Comparison of ENCODE assay signal across 12 mouse cellular contexts in genomic region chr19:46374477-46375088, GRCm38 (mm10). TPM values are rescaled to one million over a fixed set of nuclear protein-coding genes. Genes with fewer than 3 reads are reported as not detected.
DNase-seq lines count a peak whose midpoint lies in the region; ATAC-seq and TF ChIP-seq lines count a peak whose summit lies in the region.
"Had no signal": no experiment of that assay in that cellular context is flagged by ENCODE, and none has a peak within 500 bp of the region (broad histone marks: within the 10 kb centered on the region; RNA-seq: fewer than 3 reads in every experiment).

No protein-coding gene starts in this region.

- H3K4me2 ChIP-seq in lung, embryonic 16.5 days (ENCODE audit: low read depth, low read length): no peak overlapping the region
- no peak overlapping the region for H3K4me2 ChIP-seq in hindbrain, embryonic 15.5 days
- H3K4me2 ChIP-seq in heart, embryonic 11.5 days: no peak overlapping the region
- H3K4me2 ChIP-seq: embryonic facial prominence, embryonic 12.5 days had no signal

- DNase-seq in cerebellum, adult 9-10 months: peak; percentile 46
- no peak for DNase-seq in cerebellum, adult 8-10 months
- DNase-seq in lung, adult 2 months: no peak
- no peak for DNase-seq in retina, embryonic 14.5 days (ENCODE audit: low spot score)
- DNase-seq: adrenal gland, postnatal 25 days; B cell, adult 2 months; heart, postnatal 36 days had no signal

- no peak overlapping the region for H3K4me3 ChIP-seq in lung, embryonic 16.5 days (ENCODE audit: low read length)
- H3K4me3 ChIP-seq in lung, adult 2 months (replicated peaks; ENCODE audit: extremely low read depth, low read depth, low read length): no peak overlapping the region
- H3K4me3 ChIP-seq in hindbrain, embryonic 15.5 days: no peak overlapping the region
- H3K4me3 ChIP-seq in heart, embryonic 11.5 days (ENCODE audit: low read depth, low read length): no peak overlapping the region
- H3K4me3 ChIP-seq: embryonic facial prominence, embryonic 12.5 days had no signal

- no peak overlapping the region for H3K9ac ChIP-seq in lung, embryonic 16.5 days (ENCODE audit: low read length)
- no peak overlapping the region for H3K9ac ChIP-seq in hindbrain, embryonic 15.5 days
- no peak overlapping the region for H3K9ac ChIP-seq in heart, embryonic 11.5 days (ENCODE audit: low read depth, low read length)
- H3K9ac ChIP-seq: embryonic facial prominence, embryonic 12.5 days had no signal

- H3K4me1 ChIP-seq in lung, embryonic 16.5 days (replicated peaks; ENCODE audit: control insufficient read depth, insufficient read depth, low read length): peaks cover 5% of the 10 kb centered on the region; the same call in 1 of the 2 replicates
- peaks cover 4% of the 10 kb centered on the region; the same call in 1 of the 2 replicates for H3K4me1 ChIP-seq in lung, adult 2 months (ENCODE audit: control insufficient read depth, insufficient read depth, low read length)
- H3K4me1 ChIP-seq in hindbrain, embryonic 15.5 days (replicated peaks): 0 out of 2 replicates have a peak, but pooled peaks cover 5% of the 10 kb centered on the region
- H3K4me1 ChIP-seq in heart, embryonic 11.5 days (ENCODE audit: control insufficient read depth, insufficient read depth, low read length): peaks cover 3% of the 10 kb centered on the region; the same call in 1 of the 2 replicates
- H3K4me1 ChIP-seq: embryonic facial prominence, embryonic 12.5 days had no signal

- 44% methylated on average over 21 of the region's 21 CpGs for WGBS in lung, embryonic 16.5 days
- WGBS in lung, adult 2 months: 52% methylated on average over 21 of the region's 21 CpGs
- 42% methylated on average over 21 of the region's 21 CpGs for WGBS in hindbrain, embryonic 15.5 days
- 54% methylated on average over 21 of the region's 21 CpGs for WGBS in heart, embryonic 11.5 days (ENCODE audit: insufficient replicate concordance)

- TF ChIP-seq POLR2A in lung, adult 2 months (IDR thresholded peaks at IDR 0.05; ENCODE audit: borderline replicate concordance, extremely low read depth, low read depth, low read length): no peak

- H3K9me3 ChIP-seq in lung, embryonic 16.5 days (ENCODE audit: control insufficient read depth, low read length): no peaks in the 10 kb centered on the region
- H3K9me3 ChIP-seq in hindbrain, embryonic 15.5 days: no peaks in the 10 kb centered on the region
- H3K9me3 ChIP-seq in heart, embryonic 11.5 days (replicated peaks; ENCODE audit: control insufficient read depth, low read length): no peaks in the 10 kb centered on the region
- H3K9me3 ChIP-seq: embryonic facial prominence, embryonic 12.5 days had no signal

- H3K27me3 ChIP-seq in lung, embryonic 16.5 days (ENCODE audit: control insufficient read depth, insufficient read depth, low read depth, low read length): no peaks in the 10 kb centered on the region
- no peaks in the 10 kb centered on the region for H3K27me3 ChIP-seq in hindbrain, embryonic 15.5 days
- no peaks in the 10 kb centered on the region for H3K27me3 ChIP-seq in heart, embryonic 11.5 days (ENCODE audit: control insufficient read depth, insufficient read depth, low read length)
- H3K27me3 ChIP-seq: embryonic facial prominence, embryonic 12.5 days had no signal

- H3K27ac ChIP-seq in lung, embryonic 16.5 days (ENCODE audit: low read length): no peak overlapping the region
- 0 out of 2 replicates have a peak overlapping the region, but pooled peaks have one; percentile 26 for H3K27ac ChIP-seq in hindbrain, embryonic 15.5 days (replicated peaks)
- H3K27ac ChIP-seq in heart, embryonic 11.5 days (ENCODE audit: low read depth, low read length): no peak overlapping the region
- H3K27ac ChIP-seq: embryonic facial prominence, embryonic 12.5 days had no signal

- H3K36me3 ChIP-seq in lung, embryonic 16.5 days (ENCODE audit: control insufficient read depth, insufficient read depth, low read length): peaks cover 24% of the 10 kb centered on the region
- H3K36me3 ChIP-seq in hindbrain, embryonic 15.5 days: peaks cover 27% of the 10 kb centered on the region
- peaks cover 17% of the 10 kb centered on the region for H3K36me3 ChIP-seq in heart, embryonic 11.5 days (ENCODE audit: control insufficient read depth, insufficient read depth, low read length)

- no peak for TF ChIP-seq CTCF in lung, adult 2 months (IDR thresholded peaks at IDR 0.05; ENCODE audit: insufficient read depth, low read length)

- peak; percentile 42 for ATAC-seq in lung, embryonic 16.5 days (ENCODE audit: low read depth)
- ATAC-seq in hindbrain, embryonic 15.5 days (ENCODE audit: low FRiP score, low read depth): peak; percentile 52; the same call in 1 of the 2 replicates
- ATAC-seq in neutrophil, adult 5-6 weeks (ENCODE audit: extremely low read depth, insufficient number of reproducible peaks, low FRiP score, poor library complexity, severe bottlenecking): peak; percentile 30; the same call in 1 of the 2 replicates
- no peak for ATAC-seq in heart, embryonic 11.5 days (replicated peaks; ENCODE audit: insufficient number of reproducible peaks, low FRiP score, low TSS enrichment)

RNA-seq across cellular contexts. Expression of gene Actr1a, which starts 21.0 kb away (rescaled TPM):
- polyA plus RNA-seq in lung, embryonic 16.5 days (2015; fragmentation: Nextera tagmentation; extraction: Ambion mirVana): 132 and 137 TPM in 2 replicates
- polyA plus RNA-seq in lung, adult 2 months (2012; rRNA removed): 85.4 and 112 TPM in 2 replicates
- 329 and 338 TPM in 2 replicates for polyA plus RNA-seq in hindbrain, embryonic 15.5 days (2015; fragmentation: Nextera tagmentation; extraction: Ambion mirVana)
- total RNA-seq in neutrophil, adult 5-6 weeks (2017): 105 and 111 TPM in 2 replicates
- 112 and 130 TPM in 2 replicates for polyA plus RNA-seq in heart, embryonic 11.5 days (2014; fragmentation: Nextera tagmentation; extraction: Ambion mirVana)

RNA-seq across cellular contexts. Expression of gene Sufu, which starts 22.1 kb away (rescaled TPM):
- 28.1 and 33.8 TPM in 2 replicates for polyA plus RNA-seq in lung, embryonic 16.5 days (2015; fragmentation: Nextera tagmentation; extraction: Ambion mirVana)
- polyA plus RNA-seq in lung, adult 2 months (2012; rRNA removed): 17.5 and 18.0 TPM in 2 replicates
- 23.4 and 24.7 TPM in 2 replicates for polyA plus RNA-seq in hindbrain, embryonic 15.5 days (2015; fragmentation: Nextera tagmentation; extraction: Ambion mirVana)
- total RNA-seq in neutrophil, adult 5-6 weeks (2017): 19.6 and 21.3 TPM in 2 replicates
- polyA plus RNA-seq in heart, embryonic 11.5 days (2014; fragmentation: Nextera tagmentation; extraction: Ambion mirVana): 21.5 and 24.4 TPM in 2 replicates

RNA-seq across cellular contexts. Expression of gene 2310034G01Rik, which starts 24.5 kb away (rescaled TPM):
- 1.7 and 1.9 TPM in 2 replicates for polyA plus RNA-seq in lung, embryonic 16.5 days (2015; fragmentation: Nextera tagmentation; extraction: Ambion mirVana)
- polyA plus RNA-seq in lung, adult 2 months (2012; rRNA removed): 6.8 and 10.1 TPM in 2 replicates
- polyA plus RNA-seq in hindbrain, embryonic 15.5 days (2015; fragmentation: Nextera tagmentation; extraction: Ambion mirVana): 2.0 and 2.3 TPM in 2 replicates
- not detected in 2 replicates for total RNA-seq in neutrophil, adult 5-6 weeks (2017)
- 0.90 and 1.0 TPM in 2 replicates for polyA plus RNA-seq in heart, embryonic 11.5 days (2014; fragmentation: Nextera tagmentation; extraction: Ambion mirVana)

RNA-seq across cellular contexts. Expression of gene Mfsd13a, which starts 33.7 kb away (rescaled TPM):
- polyA plus RNA-seq in lung, embryonic 16.5 days (2015; fragmentation: Nextera tagmentation; extraction: Ambion mirVana): 10.4 and 11.4 TPM in 2 replicates
- polyA plus RNA-seq in lung, adult 2 months (2012; rRNA removed): 26.5 and 27.1 TPM in 2 replicates
- 12.3 and 12.5 TPM in 2 replicates for polyA plus RNA-seq in hindbrain, embryonic 15.5 days (2015; fragmentation: Nextera tagmentation; extraction: Ambion mirVana)
- 0.37 TPM in 1 of 2 replicates, not detected in the other for total RNA-seq in neutrophil, adult 5-6 weeks (2017)
- 3.1 and 4.0 TPM in 2 replicates for polyA plus RNA-seq in heart, embryonic 11.5 days (2014; fragmentation: Nextera tagmentation; extraction: Ambion mirVana)

RNA-seq across cellular contexts. Expression of gene Cuedc2, which starts 36.1 kb away (rescaled TPM):
- polyA plus RNA-seq in lung, embryonic 16.5 days (2015; fragmentation: Nextera tagmentation; extraction: Ambion mirVana): 144 and 153 TPM in 2 replicates
- 47.1 and 53.9 TPM in 2 replicates for polyA plus RNA-seq in lung, adult 2 months (2012; rRNA removed)
- 336 and 347 TPM in 2 replicates for polyA plus RNA-seq in hindbrain, embryonic 15.5 days (2015; fragmentation: Nextera tagmentation; extraction: Ambion mirVana)
- total RNA-seq in neutrophil, adult 5-6 weeks (2017): 32.4 and 53.2 TPM in 2 replicates
- polyA plus RNA-seq in heart, embryonic 11.5 days (2014; fragmentation: Nextera tagmentation; extraction: Ambion mirVana): 124 and 139 TPM in 2 replicates
